Mouse (Mus musculus) forebrain, embryonic 12.5 days (tissue): ENCODE measurements around the gene Hist1h2bp. TPM values are rescaled to one million over a fixed set of nuclear protein-coding genes. Genes with fewer than 3 reads are reported as not detected.
A peak's percentile ranks its signal among the peaks of the same experiment; 100 is the strongest.
"Not testable (repeated sequence)": the region's sequence is repeated elsewhere in the genome, so short reads cannot be mapped to it uniquely, and the experiment has no call there.

Experiments
- ATAC-seq: fragments of 200-750 bp; cut with Nextera tagmentation; 2 replicates; pipeline ENCODE4 v1.8.0; 2017; ENCODE audit warnings: moderate TSS enrichment; ENCODE audit not compliant: low FRiP score
- H3K27ac ChIP-seq: fragments of 300-500 bp; sonication (generic); 2 replicates; pipeline ENCODE4 v1.5.1; 2016; ENCODE audit warnings: mild to moderate bottlenecking
- H3K27me3 ChIP-seq: fragments of 300-500 bp; sonication (generic); 2 replicates; pipeline ENCODE4 v1.6.1; 2016; ENCODE audit warnings: mild to moderate bottlenecking
- H3K36me3 ChIP-seq: fragments of 300-500 bp; sonication (generic); replicated peaks from 2 replicates; pipeline ENCODE4 v1.6.1; 2016; ENCODE audit warnings: mild to moderate bottlenecking
- H3K4me1 ChIP-seq: fragments of 300-500 bp; sonication (generic); 2 replicates; pipeline ENCODE4 v1.6.1; 2016
- H3K4me2 ChIP-seq: fragments of 300-500 bp; sonication (generic); 2 replicates; pipeline ENCODE4 v1.6.1; 2016; ENCODE audit warnings: mild to moderate bottlenecking, moderate library complexity
- H3K4me3 ChIP-seq: fragments of 300-500 bp; sonication (generic); replicated peaks from 2 replicates; pipeline ENCODE4 v1.5.1; 2016; ENCODE audit warnings: mild to moderate bottlenecking
- H3K9ac ChIP-seq: fragments of 300-500 bp; sonication (generic); 2 replicates; pipeline ENCODE4 v1.6.1; 2016; ENCODE audit warnings: mild to moderate bottlenecking
- H3K9me3 ChIP-seq: fragments of 300-500 bp; sonication (generic); 2 replicates; pipeline ENCODE4 v1.6.1; 2016
- WGBS: fragments of 180-500 bp; shearing (Covaris S2); methylation state at CpG from one replicate; pipeline ENCODE4 v1.1.7; 2016; 5-methylcytosine and 5-hydroxymethylcytosine counted together
- polyA plus RNA-seq: library from polyadenylated mRNA; unstranded; fragments of >200 nt; fragmentation: Nextera tagmentation; extraction: Ambion mirVana; gene quantifications from 2 replicates; pipeline ENCODE4 v1.2.1, GENCODE M21; 2016

Gene Hist1h2bp
- 3.0 and 5.2 TPM in 2 replicates for polyA plus RNA-seq

DNA sequence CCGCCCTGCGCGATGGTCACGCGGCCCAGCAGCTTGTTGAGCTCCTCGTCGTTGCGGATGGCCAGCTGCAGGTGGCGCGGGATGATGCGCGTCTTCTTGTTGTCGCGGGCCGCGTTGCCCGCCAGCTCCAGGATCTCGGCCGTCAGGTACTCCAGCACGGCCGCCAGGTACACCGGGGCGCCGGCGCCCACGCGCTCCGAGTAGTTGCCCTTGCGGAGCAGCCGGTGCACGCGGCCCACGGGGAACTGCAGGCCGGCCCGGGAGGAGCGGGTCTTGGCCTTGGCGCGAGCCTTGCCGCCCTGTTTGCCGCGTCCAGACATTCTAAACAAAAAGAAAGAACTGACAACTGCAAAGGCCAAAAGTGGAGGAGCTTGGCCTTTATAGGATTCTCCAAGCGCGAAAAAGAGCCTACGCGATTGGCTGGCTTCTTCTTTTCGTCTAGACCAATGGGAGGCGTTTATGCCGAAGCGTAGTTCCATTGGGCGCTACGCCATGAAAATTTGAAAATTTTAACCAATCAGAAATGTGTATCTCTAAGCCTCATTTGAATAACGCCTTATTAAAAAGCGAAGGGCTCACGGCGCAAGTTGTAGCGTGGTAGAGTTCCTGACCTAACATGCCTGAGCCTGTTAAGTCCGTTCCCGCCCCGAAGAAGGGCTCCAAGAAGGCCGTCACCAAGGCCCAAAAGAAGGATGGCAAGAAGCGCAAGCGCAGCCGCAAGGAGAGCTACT lies at the start of gene Hist1h2bp, which contains the start of gene Hist1h2an:
Hist1h2bp (plus strand) TSS at position 563 of the 731 bp plus-strand sequence.
Hist1h2an (minus strand) TSS at position 320 of the 731 bp plus-strand sequence.
- H3K27me3 ChIP-seq, H3K9me3 ChIP-seq, H3K36me3 ChIP-seq: not testable (repeated sequence)
- Histone ChIP-seq H3K4me3 (peak within 1 kb of the TSS; percentile 37), H3K4me2 (peak within 1 kb of the TSS; percentile 53), H3K27ac (peak within 1 kb of the TSS; percentile 94), H3K4me1 (peaks cover 39% of the 10 kb centered on the region), H3K9ac (peak within 1 kb of the TSS; percentile 58)
- under 1% methylated on average over 38 of the region's 63 CpGs for WGBS
- ATAC-seq, result peak; percentile 95

DNA sequence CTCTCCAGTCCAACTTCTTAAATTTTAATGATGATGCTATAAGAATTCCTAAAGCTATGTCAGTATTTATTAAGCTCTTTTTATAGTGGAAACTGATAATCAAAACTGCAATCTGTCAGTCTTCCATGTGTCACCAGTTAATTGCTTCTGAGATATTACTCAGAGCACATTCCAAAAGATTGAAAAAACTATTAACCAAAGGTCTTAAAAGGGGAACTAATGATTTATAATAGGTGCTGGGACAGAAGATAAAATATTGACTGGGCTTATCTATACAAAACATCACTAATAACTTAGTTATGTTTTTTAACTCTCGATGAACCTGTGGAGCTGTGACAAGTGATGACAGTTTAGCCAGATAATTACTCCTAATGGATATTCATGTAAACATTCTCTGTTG lies 42.3 kb upstream of the Hist1h2bp start:
- no peak overlapping the region for H3K4me3 ChIP-seq

DNA sequence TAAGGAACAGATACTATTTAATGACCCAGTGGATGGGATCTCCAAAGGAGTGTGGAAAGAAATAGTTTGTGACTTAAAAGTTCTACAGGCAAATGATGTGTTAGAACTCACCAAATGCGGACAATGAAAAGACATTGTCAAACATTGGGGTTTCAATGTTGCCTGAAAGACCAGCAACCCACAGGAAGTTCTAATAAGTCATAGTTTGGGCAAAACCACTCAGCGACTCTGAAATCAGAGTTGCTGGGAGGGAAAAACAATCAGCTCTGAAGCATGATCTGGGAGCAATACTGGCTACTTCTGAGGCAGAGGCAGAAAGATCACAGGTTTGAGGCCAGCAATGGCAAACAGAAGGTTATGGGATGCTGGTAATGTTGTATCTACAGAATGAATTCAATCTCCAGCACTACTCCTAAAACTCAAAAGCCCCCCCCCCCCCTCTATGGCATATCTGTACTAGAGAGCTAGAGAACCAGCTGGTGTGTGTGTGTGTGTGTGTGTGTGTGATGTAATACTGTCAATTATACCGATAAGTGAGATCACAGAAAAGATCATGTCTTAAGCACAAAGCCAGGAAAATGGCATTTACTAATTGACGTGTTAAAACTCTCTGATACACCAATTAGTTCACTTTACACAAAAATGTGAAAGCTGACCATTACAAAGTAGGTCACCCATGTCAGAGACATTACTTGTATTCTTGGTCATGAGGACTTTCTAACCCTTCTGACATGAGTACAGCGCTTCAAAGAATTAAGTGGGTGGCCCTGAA lies 37.7 kb upstream of the Hist1h2bp start:
- Histone ChIP-seq H3K36me3 (no peaks in the 10 kb centered on the region), H3K9ac (peak overlapping the region; percentile 75), H3K27me3 (no peaks in the 10 kb centered on the region), H3K4me3 (peak overlapping the region; percentile 57), H3K27ac (peak overlapping the region; percentile 97), H3K4me2 (peak overlapping the region; percentile 85), H3K4me1 (peaks cover 33% of the 10 kb centered on the region), H3K9me3 (no peaks in the 10 kb centered on the region)
- no peak for ATAC-seq
- WGBS, result 4% methylated on average over 5 of the region's 5 CpGs

More for the DNA sequence above, 42.3 kb upstream of the Hist1h2bp start:
- no peaks in the 10 kb centered on the region for H3K27me3 ChIP-seq
- peaks cover 17% of the 10 kb centered on the region for H3K4me1 ChIP-seq
- 92% methylated on average over 1 of the region's 1 CpGs for WGBS
- H3K9ac ChIP-seq, result no peak overlapping the region
- no peak overlapping the region for H3K27ac ChIP-seq
- ATAC-seq, result no peak
- H3K4me2 ChIP-seq, result no peak overlapping the region
- no peaks in the 10 kb centered on the region for H3K9me3 ChIP-seq
- no peaks in the 10 kb centered on the region for H3K36me3 ChIP-seq

DNA sequence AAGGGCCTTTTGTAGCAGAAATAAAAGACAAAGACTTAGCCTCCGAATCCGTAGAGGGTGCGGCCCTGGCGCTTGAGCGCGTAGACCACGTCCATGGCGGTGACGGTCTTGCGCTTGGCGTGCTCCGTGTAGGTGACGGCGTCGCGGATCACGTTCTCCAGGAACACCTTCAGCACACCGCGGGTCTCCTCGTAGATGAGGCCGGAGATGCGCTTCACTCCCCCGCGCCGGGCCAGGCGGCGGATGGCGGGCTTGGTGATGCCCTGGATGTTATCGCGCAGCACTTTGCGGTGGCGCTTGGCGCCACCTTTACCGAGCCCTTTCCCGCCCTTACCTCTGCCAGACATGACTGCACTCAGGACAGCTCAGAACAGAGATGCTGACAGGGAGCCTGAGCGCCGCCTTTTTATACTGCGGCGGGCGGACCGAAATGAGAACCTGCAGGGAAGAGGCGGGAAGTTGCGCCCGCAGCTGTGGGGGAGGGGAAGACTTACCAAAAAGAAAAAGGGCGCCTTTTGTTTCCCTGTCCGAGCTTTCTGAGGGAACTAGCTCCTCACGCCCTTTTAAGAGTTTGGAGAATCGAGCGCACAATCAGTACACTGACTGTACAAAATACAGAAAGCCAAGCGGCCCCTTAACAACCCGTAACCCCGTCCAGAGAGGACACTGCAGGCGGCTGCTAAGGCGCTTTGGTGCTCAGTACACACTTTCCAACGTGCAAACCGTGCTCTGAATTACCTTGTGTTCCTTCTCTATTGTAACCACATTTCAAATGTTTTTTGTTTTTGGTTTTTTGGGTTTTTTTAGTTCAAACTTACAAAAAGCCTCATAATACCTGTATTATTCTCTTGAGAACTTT lies 36.9 kb upstream of the Hist1h2bp start, which contains the start of gene Hist1h4k:
Hist1h4k (minus strand) TSS at position 347 of the 859 bp plus-strand sequence.
- not testable (repeated sequence) for H3K36me3 ChIP-seq, H3K27me3 ChIP-seq, H3K9me3 ChIP-seq
- H3K27ac ChIP-seq, result peak within 1 kb of the TSS; percentile 97
- peaks cover 38% of the 10 kb centered on the region for H3K4me1 ChIP-seq
- H3K4me3 ChIP-seq, result peak within 1 kb of the TSS; percentile 57
- under 1% methylated on average over 47 of the region's 56 CpGs for WGBS
- H3K4me2 ChIP-seq, result peak within 1 kb of the TSS; percentile 85
- peak within 1 kb of the TSS; percentile 75 for H3K9ac ChIP-seq
- peak; percentile 87 for ATAC-seq

DNA sequence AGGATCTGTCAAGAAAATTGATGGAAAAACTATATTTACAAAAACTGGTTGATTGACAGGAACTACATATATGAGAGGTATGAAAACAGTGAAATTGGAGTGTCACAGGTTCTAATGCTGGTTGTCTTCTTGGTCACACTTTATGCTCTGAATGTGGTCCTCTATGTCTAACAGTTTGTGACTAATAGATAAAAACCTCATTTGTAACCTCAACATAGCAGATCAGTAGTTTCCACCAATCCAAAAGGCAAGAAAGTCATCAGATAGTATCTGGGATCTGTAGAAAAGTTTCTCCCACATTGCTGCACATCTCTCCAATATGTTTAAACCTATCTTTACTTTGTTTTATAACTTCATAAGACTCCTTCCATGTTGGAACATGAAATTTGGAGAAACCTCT lies 35.8 kb upstream of the Hist1h2bp start:
- Histone ChIP-seq H3K4me1 (peaks cover 38% of the 10 kb centered on the region), H3K27ac (peak overlapping the region; percentile 97), H3K4me3 (no peak overlapping the region)

DNA sequence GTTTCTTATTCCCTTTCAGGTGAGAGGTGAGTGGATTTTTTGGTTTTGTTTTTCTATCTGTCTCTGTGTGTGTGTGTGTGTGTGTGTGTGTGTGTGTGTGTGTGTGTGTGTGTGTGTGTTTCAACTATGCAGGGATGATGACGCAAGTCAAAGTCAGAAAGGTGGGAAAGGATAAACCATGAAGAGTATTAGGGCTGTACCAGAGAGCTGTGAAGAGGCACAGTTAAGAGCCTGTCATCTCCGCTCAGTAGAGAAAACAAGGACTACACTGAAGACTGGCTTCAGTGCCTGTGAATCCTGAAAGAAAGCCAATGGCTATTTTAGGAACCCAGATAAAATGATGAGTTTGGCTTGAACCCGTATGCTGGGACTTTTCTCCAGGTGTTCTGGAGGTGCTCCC lies 35.4 kb upstream of the Hist1h2bp start:
- Histone ChIP-seq H3K9me3 (no peaks in the 10 kb centered on the region), H3K27me3 (no peaks in the 10 kb centered on the region), H3K4me1 (peaks cover 38% of the 10 kb centered on the region), H3K4me3 (no peak overlapping the region), H3K27ac (peak overlapping the region; percentile 97), H3K4me2 (peak overlapping the region; percentile 63; the same call in 1 of the 2 replicates), H3K9ac (no peak overlapping the region), H3K36me3 (no peaks in the 10 kb centered on the region)
- ATAC-seq, result no peak
- 77% methylated on average over 3 of the region's 3 CpGs for WGBS

More for the DNA sequence above, 35.8 kb upstream of the Hist1h2bp start:
- Histone ChIP-seq H3K9ac (no peak overlapping the region), H3K9me3 (no peaks in the 10 kb centered on the region), H3K36me3 (no peaks in the 10 kb centered on the region), H3K27me3 (no peaks in the 10 kb centered on the region), H3K4me2 (peak overlapping the region; percentile 63; the same call in 1 of the 2 replicates)
- ATAC-seq, result no peak

DNA sequence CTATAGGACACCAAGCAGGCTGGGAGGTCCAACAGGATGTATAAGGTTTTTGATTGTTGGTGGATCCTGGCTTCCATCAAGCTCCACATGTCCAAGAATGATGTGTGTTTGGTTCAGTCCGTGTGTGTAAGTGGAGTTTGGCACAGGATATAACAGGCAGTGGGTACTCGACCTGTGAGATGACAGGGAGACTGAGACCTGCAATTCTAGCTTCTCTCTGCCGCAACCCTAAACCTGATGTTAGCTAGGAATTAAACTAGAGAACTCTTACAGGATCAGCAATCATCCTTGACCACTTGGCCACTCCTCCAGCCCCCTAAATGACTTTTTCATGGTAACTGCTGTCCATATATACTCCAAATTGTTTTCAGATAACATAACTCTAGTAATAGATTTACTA lies 34.9 kb upstream of the Hist1h2bp start:
- peak overlapping the region; percentile 63 for H3K4me2 ChIP-seq
- H3K36me3 ChIP-seq, result no peaks in the 10 kb centered on the region
- H3K9me3 ChIP-seq, result no peaks in the 10 kb centered on the region
- WGBS, result 44% methylated on average over 3 of the region's 3 CpGs
- H3K9ac ChIP-seq, result peak overlapping the region; percentile 33; the same call in 1 of the 2 replicates
- no peaks in the 10 kb centered on the region for H3K27me3 ChIP-seq
- peak overlapping the region; percentile 97 for H3K27ac ChIP-seq
- peaks cover 36% of the 10 kb centered on the region for H3K4me1 ChIP-seq
- no peak for ATAC-seq
- no peak overlapping the region for H3K4me3 ChIP-seq

DNA sequence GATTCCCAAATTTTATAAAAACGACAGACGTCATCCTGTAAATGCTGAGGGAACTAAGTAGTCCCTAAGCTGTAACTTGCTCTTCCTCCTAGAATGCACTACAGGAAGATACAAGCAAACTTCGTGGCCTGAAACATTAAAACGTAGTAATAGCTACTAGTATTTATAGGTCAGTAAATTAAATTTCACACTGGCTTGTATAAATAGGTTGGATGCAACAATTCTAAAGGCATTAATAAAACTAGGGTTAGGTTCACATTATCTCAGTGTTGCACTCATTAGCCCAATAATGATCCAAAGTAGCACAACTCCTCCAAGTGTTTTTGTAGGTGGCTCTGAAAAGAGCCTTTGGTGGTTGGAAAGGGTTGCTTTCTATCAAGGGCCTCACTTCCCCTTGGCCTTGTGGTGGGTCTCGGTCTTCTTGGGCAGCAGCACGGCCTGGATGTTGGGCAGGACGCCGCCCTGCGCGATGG lies 34.2 kb upstream of the Hist1h2bp start:
- H3K27me3 ChIP-seq, result no peaks in the 10 kb centered on the region
- H3K4me1 ChIP-seq, result peaks cover 33% of the 10 kb centered on the region
- no peaks in the 10 kb centered on the region for H3K36me3 ChIP-seq
- peak overlapping the region; percentile 46 for H3K4me3 ChIP-seq
- WGBS, result 2% methylated on average over 10 of the region's 10 CpGs
- H3K27ac ChIP-seq, result peak overlapping the region; percentile 97
- H3K9ac ChIP-seq, result peak overlapping the region; percentile 73
- no peak for ATAC-seq
- H3K4me2 ChIP-seq, result peak overlapping the region; percentile 63
- H3K9me3 ChIP-seq, result no peaks in the 10 kb centered on the region

DNA sequence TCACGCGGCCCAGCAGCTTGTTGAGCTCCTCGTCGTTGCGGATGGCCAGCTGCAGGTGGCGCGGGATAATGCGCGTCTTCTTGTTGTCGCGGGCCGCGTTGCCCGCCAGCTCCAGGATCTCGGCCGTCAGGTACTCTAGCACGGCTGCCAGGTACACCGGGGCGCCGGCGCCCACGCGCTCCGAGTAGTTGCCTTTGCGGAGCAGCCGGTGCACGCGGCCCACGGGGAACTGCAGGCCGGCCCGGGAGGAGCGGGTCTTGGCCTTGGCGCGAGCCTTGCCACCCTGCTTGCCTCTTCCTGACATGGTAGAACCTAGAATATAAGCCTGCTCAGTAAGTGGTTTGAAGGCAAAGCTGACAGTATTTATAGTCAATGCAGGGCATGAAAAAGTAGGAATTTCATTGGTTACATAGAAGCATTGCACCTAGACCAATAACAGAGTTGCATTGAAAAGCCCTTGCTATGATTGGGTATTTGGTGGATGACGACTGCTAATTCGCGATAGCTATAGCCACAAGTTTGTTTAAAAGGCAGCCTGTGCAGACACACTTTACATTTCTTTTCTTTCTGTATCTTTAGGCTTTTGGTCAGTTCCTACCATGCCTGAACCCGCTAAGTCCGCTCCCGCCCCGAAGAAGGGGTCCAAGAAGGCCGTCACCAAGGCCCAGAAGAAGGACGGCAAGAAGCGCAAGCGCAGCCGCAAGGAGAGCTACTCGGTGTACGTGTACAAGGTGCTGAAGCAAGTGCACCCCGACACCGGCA lies 33.6 kb upstream of the Hist1h2bp start, which contains the start of the genes Hist1h2ak and Hist1h2bn:
Hist1h2ak (minus strand) TSS at position 304 of the 762 bp plus-strand sequence.
Hist1h2bn (plus strand) TSS at position 600 of the 762 bp plus-strand sequence.
- H3K9ac ChIP-seq, result peak within 1 kb of the TSS; percentile 73
- H3K9me3 ChIP-seq, H3K36me3 ChIP-seq, H3K27me3 ChIP-seq: not testable (repeated sequence)
- peak within 1 kb of the TSS; percentile 63 for H3K4me2 ChIP-seq
- peaks cover 30% of the 10 kb centered on the region for H3K4me1 ChIP-seq
- under 1% methylated on average over 46 of the region's 50 CpGs for WGBS
- peak within 1 kb of the TSS; percentile 46 for H3K4me3 ChIP-seq
- peak within 1 kb of the TSS; percentile 97 for H3K27ac ChIP-seq
- ATAC-seq, result peak; percentile 92

DNA sequence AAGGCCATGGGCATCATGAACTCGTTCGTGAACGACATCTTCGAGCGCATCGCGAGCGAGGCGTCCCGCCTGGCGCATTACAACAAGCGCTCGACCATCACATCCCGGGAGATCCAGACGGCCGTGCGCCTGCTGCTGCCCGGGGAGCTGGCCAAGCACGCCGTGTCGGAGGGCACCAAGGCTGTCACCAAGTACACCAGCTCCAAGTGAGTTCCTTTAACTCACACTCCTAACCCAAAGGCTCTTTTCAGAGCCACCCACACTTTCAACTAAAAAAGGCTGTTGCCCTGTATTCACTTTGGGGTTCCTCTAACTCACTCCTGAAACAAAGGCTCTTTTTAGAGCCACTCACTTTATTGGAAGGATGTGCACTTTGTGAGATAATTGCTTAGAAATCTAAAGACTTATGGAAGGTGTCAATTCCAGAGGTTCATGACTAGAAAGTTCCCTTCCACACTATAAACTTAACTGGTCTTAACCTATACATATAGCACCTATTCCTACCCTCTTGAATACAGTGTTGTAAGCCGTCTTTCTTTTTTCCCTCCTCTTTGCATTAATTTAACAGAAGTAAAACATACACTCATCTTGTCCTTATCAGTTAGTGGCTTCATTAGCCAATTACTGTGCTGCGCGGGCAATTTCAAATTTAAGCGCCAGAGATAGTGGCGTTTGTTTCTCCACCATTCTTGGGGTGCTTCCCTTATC lies 32.8 kb upstream of the Hist1h2bp start:
- not testable (repeated sequence) for H3K36me3 ChIP-seq, ATAC-seq
- H3K27ac ChIP-seq, result peak overlapping the region; percentile 97

More for the DNA sequence above, 32.8 kb upstream of the Hist1h2bp start:
- H3K27me3 ChIP-seq, H3K9me3 ChIP-seq: not testable (repeated sequence)
- peak overlapping the region; percentile 68 for H3K9ac ChIP-seq
- peaks cover 23% of the 10 kb centered on the region for H3K4me1 ChIP-seq
- peak overlapping the region; percentile 63 for H3K4me2 ChIP-seq
- under 1% methylated on average over 23 of the region's 26 CpGs for WGBS
- H3K4me3 ChIP-seq, result peak overlapping the region; percentile 46
